Mouse (Mus musculus): Measurements from ENCODE around the gene Eef1akmt3.
A peak's percentile ranks its signal among the peaks of the same experiment; 100 is the strongest.
"Not testable (repeated sequence)": the region's sequence is repeated elsewhere in the genome, so short reads cannot be mapped to it uniquely, and the experiment has no call there.

Eef1akmt3 gene

DNA sequence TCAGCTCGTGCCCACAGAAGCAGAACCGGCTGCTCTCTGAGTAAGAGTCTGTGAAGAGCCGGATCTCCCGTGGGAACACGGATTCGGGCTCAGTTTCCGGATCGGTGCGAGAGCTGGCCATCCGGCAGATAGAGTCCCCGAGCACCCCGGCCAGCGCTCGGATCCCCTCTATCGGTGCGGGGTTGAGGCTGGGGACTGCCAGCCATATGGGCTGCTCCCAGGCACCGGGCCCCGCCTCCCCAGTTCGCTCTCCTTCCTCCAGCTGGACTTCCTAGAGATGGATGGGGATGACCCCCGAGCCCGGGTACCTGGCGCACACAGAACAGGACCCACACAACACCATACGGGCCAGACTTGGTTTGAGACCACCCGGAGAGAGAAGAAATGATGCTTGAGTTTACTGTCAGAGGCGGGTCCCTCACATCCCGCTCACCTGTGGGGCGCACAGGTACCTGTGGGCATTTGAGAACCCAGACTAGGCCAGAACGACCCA, at the start of gene Eef1akmt3, which contains the start of gene Mettl1:
Eef1akmt3 (minus strand) TSS at position 240 of the 493 bp plus-strand sequence.
Mettl1 (plus strand) TSS at position 141 of the 493 bp plus-strand sequence.
- DNase-seq (ENCODE audit: low spot score) = peak; percentile 51

DNA sequence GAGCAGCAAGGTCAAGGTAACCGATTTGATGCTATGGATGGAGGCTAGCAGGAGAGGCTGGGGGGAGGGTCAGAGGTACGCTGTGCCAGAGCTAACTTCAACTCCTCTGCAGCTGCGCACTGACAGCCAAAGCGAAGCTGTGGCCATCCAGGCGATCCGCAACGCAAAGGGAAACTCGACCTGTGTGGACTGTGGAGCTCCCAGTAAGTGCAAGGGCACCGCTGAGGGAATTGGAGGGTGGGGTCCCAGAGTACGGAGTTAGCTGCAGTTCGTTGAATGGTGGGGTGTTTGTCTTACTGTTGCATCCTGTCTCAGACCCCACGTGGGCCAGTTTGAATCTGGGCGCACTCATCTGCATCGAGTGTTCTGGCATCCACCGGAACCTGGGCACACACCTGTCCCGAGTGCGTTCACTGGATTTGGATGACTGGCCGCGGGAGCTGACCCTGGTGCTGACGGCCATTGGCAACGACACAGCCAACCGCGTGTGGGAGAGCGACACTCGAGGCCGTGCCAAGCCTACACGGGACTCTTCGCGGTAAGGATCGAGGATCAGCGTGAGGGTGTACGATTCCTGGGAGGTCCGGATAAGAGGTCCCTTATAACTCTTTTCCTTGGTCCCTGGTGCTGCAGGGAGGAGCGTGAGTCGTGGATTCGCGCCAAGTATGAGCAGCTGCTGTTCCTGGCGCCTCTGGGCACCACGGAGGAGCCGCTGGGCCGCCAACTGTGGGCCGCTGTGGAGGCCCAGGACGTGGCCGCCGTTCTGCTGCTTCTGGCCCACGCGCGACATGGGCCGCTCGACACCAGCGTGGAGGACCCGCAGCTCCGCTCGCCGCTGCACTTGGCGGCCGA, 49.5 kb upstream of the Eef1akmt3 start:
- no peak for DNase-seq (ENCODE audit: low spot score)

GRCm38 (mm10) chr10:127085633-127086032, 44.3 kb upstream of the Eef1akmt3 start:
- DNase-seq (ENCODE audit: low spot score) = peak; percentile 3

GRCm38 (mm10) chr10:127085052-127085451, 43.7 kb upstream of the Eef1akmt3 start:
- no peak for DNase-seq (ENCODE audit: low spot score)

DNA sequence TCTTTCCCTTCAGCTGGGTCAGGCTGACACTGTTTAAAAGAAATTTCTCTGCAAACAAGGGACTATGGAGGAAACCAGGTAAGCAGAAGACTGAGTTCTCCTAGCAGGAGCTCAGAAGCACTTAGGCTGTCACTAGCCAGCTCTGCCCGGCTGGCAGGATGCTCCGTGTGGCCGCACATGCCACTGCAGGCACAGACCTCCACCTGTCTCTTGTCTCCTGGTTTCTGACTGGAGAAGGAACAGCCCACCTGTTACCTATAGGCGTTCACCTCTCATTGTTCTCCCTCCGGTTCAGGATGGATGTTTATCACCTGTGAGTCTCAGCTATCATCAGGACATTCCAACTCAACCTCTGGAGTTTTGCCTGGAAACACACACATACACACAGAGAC, 42.6 kb upstream of the Eef1akmt3 start:
- DNase-seq (ENCODE audit: low spot score) = no peak

- DNase-seq (ENCODE audit: low spot score) = no peak
These were observed 42.1 kb upstream of the Eef1akmt3 start for GRCm38 (mm10) chr10:127083292-127083914.

DNA sequence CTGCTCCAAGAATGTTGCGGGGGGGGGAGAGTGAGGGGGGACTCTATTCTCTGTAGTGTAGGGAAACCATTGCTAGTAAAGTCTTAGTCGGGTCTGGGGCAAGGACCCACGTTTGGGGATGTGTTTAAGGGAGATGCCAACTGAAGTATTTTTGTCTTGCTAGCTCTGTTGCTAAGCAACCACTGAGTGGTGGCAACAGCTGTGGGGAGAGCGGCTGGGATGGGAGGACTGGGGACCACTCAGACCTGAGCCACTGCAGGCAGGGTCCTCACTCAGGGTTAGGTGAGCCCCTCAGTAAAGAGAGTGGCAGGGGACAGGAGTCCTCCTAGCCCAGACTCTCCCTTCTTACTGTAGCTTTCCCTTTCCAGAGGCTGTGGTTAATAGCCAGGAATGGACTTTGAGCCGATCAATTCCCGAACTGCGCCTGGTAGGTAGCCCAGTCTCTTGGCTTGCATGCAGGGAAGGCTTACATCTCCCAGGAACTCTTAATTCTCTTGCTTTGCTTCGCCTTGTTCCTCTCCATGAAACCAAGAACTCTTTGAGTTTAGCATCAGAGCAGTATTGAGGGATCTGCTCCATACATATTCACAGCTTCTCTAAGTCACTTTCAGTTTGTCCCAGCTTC, 40.8 kb upstream of the Eef1akmt3 start:
- no peak for DNase-seq (ENCODE audit: low spot score)

GRCm38 (mm10) chr10:127080901-127081780, 39.8 kb upstream of the Eef1akmt3 start:
- no peak for DNase-seq (ENCODE audit: low spot score)

GRCm38 (mm10) chr10:127079665-127080391, 38.5 kb upstream of the Eef1akmt3 start:
- DNase-seq (ENCODE audit: low spot score) = no peak

GRCm38 (mm10) chr10:127078677-127079575, 37.6 kb upstream of the Eef1akmt3 start:
- DNase-seq (ENCODE audit: low spot score) = no peak

DNA sequence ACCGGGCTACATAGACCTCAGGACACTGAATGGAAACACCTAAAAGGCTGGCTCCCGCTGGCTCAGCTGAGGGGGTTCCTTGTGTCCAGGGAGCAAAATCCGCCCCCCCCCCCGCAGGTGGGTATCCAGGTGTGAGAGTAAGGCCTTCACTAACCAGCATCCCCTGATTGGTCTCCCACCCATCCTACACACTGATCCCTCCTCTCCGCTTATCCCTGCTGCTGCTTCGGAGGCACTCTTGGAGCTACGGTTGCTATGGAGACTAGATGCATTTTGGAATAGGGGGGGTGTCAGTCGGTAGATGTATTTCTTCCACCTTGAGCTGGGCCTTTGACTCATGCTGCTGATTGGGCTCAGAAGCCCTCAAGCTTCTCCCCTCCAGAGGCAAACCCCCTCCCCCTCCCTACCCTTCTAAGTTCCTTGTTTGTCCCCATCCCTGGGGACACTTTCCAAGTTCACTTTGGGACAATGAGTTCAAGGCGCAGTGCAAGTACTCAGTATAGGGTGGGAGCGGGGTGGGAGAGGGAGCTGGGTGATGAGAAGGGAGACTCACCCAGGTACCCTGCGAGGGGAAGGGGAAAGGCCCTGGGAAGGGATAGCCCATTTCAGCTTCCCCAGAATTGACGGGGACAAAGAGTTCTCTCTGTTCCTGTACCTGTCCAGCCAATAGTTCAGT, 36.8 kb upstream of the Eef1akmt3 start:
- no peak for DNase-seq (ENCODE audit: low spot score)

DNA sequence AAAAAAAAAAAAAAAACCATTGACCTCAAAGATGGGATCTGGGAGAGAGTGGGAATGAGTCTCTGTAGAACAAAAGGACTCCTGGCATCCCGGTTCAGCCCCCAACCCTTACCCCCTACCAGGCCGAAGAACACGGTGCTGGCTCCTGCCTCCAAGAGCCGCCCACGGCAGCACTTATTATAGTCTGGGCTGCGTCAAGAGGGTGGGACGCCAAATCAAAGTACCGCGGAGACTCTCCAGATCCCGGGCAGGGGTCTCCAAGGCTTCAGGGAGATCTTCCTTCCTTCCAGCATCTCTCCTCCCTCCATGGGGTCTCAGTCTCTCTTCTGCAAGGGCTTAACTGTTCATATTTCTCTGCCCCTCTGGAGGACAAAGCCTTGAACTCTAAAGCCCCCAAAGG, 36.2 kb upstream of the Eef1akmt3 start:
- DNase-seq (ENCODE audit: low spot score) = no peak

GRCm38 (mm10) chr10:127076082-127076481, 34.8 kb upstream of the Eef1akmt3 start:
- no peak for DNase-seq (ENCODE audit: low spot score)

DNA sequence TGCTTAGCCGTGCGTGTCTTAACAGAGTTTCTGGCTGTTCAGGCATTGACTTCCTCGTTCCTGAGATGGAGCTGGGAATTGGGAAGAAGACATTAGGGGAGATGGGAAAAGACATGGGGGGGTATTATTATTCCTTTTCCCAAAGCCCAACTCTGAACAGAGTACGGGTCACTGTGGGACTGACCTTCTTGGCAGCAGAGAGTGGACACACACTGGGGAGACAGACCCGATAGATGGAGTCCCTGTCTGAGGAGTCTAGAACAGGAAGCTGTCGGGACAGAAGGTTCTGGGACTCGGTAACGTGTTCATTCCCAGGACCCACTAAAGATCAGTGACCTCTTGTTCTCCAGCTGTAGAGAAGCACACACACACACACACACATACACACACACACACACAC, 34.3 kb upstream of the Eef1akmt3 start:
- DNase-seq (ENCODE audit: low spot score) = no peak

GRCm38 (mm10) chr10:127075080-127075479, 33.8 kb upstream of the Eef1akmt3 start, which contains the start of gene Agap2:
Agap2 (plus strand) TSS chr10:127075284.
- no peak for DNase-seq (ENCODE audit: low spot score)

DNA sequence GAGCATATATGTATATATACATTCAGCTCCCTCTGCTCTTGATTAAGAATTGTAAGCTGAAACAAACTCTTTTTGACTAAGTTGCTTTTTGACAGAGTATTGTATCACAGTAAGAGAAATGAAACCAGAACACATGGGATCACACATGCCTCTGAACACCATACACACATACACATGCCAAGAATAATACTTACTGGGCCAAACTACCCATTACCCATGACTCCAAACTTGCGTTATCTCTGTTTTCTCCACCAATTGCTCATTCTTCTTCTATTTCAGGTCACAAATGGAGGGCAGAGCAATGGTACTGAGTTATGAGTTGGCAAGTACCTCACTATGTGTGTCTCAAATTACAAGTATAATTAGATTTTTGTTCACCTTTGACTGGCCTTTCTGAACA, 32.7 kb upstream of the Eef1akmt3 start:
- no peak for DNase-seq (ENCODE audit: low spot score)

DNA sequence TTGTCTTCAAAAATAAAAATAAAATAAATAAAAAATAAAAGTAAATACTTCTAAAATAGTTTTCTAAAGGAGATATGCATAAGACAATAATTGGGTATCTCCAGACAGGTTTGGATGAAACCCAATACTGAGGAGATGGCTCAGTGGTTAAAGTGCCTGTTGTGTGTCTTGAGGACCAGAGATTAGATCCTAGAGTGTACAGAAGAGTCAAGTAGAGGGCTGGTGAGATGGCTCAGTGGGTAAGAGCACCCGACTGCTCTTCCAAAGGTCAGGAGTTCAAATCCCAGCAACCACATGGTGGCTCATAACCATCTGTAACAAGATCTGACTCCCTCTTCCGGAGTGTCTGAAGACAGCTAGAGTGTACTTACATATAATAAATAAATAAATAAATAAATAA, 31.7 kb upstream of the Eef1akmt3 start:
- DNase-seq (ENCODE audit: low spot score) = not testable (repeated sequence)

DNA sequence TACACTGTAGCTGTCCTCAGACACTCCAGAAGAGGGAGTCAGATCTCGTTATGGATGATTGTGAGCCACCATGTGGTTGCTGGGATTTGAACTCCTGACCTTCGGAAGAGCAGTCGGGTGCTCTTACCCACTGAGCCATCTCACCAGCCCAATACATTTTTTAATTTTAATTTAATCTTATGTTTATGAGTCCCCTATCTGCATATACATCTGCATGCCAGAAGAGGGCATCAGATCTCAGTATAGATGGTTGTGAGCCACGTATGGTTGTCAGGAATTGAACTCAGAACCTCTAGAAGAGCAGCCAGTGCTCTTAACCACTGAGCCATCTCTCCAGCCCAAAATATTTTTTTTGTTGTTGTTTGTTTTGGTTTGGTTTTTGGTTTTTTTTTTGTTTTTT, 31.0 kb upstream of the Eef1akmt3 start:
- not testable (repeated sequence) for DNase-seq (ENCODE audit: low spot score)

DNA sequence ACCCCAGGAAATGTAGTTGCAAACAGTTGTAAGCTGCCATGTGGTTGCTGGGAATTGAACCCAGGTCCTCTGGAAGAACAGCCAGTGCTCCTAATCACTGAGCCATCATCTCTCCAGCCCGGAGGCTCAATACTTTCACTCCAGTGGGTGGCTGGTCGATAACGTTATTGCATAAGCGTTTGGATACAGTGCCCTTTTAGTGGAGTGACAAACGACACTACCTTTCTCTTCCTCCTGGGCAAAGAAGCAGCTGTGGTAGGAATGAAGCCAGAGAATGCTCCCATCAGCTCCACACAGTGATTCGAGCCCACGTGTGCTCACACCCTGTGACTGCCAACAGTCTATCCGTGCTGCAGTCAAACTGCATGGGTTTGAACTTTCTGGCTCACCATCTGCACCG, 29.9 kb upstream of the Eef1akmt3 start:
- no peak for DNase-seq (ENCODE audit: low spot score)
